Mouse (Mus musculus): ENCODE results near the gene Vegfd. TPM values are rescaled to one million over a fixed set of nuclear protein-coding genes. Genes with fewer than 3 reads are reported as not detected.
A peak's percentile ranks its signal among the peaks of the same experiment; 100 is the strongest.

Gene Vegfd
- total RNA-seq, 2 experiments from 2014 or later: 38.5 to 52.0 TPM

DNA sequence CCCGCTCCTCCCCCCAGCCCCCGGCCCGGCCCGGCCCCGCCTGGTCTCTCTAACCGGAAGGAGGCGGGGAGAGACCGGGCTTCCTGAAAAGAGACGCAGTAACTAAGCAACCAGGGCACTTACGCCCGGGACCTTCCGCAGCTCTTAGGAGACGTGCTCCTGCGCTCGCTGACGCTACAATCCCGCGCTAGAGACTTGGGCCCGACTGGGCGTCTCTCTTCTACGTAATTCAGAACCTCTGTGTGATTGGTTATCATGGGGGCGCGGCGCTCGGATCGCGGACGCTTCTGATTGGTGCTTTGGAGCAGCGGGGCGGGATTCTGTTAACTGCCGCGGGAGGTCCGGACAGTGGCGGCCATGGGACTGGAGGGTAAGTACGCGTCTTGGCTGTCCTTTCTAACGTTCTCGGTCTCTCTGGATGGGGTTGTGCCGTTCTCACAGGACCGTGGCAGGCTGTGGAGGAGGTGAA is 46.3 kb downstream of the Vegfd start, which contains the start of gene Piga:
Gene Piga (plus strand): TSS at position 317 of the 469 bp plus-strand sequence.
- DNase-seq (ENCODE audit: low spot score in 2 of 2): peak; percentile 65 to 71

DNA sequence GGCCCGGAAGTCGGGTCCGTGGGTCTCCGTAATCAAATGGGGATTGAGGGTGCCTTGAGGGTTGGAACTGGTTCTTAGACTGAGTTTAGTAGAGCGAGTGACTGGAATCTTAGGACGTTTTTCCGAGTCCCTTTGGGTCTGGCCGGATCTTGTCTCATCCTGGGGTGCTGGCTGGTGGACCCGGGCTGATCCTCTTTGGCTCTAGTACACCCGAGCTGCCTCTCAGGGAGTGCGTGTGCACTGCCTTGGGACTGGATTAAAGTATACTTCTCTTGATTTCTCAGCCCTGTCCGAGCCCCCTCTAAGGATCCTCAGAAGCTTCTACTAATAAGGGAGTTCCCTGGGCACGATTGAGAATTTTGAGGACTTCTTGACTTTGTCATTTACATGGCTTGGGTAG is 46.8 kb downstream of the Vegfd start:
- no peak for DNase-seq (ENCODE audit: low spot score in 2 of 2)

DNA sequence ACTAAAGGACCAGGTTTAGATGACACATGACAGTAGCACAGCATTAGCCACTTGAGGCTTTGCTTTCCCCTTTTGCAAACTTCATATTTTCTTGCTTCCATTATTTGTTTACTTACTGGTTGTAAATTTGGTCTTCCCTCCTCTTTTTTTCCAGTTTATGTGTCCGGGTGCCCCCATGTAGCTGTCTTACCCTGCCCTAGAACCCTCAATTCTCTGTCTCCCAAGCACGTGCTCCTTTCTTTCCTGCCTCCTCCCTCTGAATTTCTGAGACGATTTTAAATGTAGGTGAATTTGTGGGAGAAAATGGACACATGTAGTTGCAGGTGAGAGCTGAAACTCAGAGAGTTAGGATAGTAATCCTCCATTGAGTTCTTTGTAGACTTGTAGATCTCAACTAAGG is 47.3 kb downstream of the Vegfd start:
- no peak for DNase-seq (ENCODE audit: low spot score in 2 of 2)

DNA sequence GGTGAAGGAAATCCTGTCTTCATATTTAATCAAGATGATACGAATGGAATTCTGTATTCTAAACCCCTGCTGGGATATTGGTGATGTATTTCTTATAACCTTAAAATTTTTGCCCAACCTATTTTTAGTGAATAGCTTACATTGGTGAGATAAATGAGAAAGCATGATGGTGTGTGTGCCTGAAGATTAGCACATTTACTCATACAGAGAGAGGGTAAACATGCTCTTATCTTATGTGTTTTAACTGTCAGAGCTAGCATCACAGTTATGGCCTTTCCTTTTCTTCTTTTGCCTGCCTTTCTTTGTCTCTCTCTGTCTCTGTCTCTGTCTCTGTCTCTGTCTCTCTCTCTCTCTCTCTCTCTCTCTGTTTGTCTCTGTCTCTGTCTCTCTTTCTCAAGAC is 51.6 kb downstream of the Vegfd start:
- no peak for DNase-seq (ENCODE audit: low spot score in 2 of 2)

DNA sequence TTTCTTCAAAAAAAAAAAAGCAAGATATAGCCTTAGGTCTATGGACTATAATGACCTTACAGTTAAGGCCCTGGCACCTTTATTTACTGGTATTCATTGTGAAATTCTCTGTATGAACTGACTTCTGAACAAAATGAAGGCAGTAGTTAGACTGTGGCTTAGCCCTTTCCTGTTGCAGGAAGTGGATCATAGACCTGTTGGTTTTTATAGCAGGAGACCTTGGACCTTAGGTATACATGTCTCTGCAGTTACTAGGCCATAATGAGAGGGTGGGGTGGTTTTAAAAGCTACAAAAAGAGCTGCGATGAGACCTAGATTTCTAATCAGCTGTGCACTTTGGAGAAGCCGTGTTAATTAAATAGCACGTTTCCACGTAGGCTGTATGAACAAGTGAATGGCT is 54.1 kb downstream of the Vegfd start:
- no peak for DNase-seq (ENCODE audit: low spot score in 2 of 2)

DNA sequence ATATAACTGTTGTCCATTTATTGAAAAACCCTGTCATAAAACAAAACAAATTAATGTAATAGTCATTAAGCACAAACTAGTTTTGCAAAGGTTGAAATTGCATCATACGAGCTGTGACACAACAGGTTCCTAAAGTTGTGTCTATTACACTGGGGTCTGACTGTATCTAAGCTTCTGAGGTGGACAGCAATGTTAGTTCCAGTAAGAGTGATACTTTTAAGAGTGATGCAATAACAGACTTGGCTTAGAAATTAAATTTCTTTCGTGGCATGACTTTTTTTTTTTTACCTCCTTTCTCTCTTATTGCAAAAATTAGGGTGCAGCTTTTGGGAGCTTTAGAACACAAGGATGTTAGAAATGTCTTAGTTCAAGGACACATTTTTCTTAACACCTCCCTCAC is 55.0 kb downstream of the Vegfd start:
- no peak for DNase-seq (ENCODE audit: low spot score in 2 of 2)

DNA sequence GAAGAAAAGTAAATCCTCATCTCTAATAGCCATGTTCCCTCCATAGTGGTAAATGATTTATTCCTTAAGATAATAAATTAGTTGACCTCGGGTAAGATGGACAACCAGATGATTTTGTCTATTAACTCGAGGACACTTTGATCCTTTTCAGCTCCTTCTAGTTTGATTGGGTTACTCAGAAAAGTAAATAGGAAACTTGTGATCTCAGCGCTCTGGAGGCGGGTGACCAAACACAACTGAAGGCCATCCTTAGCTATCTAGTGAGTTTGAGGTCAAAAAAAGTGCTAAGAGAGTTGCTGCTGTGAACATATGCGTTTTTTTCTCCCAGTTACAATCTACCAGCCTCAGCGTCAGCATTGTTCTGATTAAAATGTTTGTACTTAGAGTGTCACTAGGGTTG is 57.4 kb downstream of the Vegfd start:
- no peak for DNase-seq (ENCODE audit: low spot score in 2 of 2)

DNA sequence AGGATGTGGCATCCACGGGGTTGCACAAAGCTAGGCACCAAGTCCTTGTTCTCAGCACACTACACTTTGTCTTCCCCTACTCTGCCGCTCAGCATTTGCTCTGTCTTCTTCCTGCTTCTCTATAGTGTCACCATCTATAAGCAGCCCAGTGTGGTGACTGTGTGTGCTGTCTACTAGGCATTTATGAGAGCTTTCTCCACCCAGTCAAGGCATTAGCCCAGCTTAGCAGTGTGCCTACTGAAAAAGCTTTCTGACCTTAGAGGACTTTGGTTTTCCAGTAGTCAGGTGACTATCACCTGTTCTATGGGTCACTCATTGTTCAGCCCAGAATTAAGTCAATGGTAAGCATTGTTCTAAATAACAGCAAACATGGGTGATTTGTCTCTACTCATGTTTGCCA is 58.0 kb downstream of the Vegfd start:
- DNase-seq (ENCODE audit: low spot score in 2 of 2): no peak

DNA sequence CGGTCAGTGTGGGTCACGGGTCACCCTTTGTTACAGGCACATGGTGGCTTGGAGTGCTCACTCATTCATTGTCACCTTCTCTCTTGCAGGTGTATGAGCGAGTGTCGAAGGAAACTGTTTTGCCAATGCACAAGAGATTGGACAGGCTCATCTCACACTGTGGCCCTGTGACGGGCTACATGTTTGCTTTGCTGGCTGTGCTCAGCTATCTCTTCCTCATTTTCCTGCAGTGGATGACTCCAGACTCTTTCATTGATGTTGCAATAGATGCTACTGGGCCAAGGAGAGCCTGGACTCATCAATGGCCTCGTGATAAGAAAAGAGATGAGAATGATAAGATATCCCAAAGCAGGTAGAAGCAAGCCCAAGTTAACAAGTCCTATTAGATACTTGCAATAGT is 58.4 kb downstream of the Vegfd start:
- no peak for DNase-seq (ENCODE audit: low spot score in 2 of 2)

DNA sequence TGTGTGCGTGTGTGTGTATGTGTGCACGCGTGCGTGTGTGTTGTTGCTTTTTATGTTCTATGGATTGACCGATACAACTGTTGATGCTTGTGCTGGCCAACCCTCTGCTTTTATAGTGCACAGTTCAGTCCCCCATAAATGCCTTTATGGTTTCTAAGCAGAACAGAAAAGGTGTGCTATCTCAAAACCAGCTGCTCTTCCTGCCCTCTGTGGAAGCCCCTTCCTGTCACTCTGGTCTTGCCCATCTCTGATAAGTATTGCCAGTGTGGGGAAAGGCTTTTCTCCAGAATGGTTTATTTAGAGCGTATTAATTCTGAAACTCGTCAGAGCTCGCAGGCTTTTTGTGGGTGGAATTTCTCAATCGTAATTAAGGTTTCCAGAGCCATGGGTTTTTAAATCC is 59.5 kb downstream of the Vegfd start:
- DNase-seq (ENCODE audit: low spot score in 2 of 2): no peak

DNA sequence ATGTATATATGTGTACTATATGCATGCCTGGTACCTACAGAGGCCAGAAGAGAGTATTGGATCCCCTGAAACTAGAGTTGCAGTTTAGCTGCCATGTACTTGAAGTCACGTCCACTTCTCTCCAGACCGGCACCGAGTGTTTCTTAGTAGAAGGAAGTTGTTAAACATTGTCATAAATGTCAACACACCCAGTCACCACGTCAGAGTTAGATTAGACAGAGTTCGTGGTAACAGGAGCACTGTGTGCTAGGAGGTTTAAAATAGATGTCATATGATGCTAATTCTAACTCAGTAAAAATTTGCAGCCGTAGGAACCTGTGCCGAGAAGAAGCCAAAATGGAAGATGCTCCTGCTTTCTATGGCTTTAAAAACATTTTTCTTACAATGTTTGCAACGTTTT is 63.5 kb downstream of the Vegfd start, which contains the start of gene Asb11:
Gene Asb11 (plus strand): TSS at position 286 of the 400 bp plus-strand sequence.
- DNase-seq (ENCODE audit: low spot score in 2 of 2): no peak

DNA sequence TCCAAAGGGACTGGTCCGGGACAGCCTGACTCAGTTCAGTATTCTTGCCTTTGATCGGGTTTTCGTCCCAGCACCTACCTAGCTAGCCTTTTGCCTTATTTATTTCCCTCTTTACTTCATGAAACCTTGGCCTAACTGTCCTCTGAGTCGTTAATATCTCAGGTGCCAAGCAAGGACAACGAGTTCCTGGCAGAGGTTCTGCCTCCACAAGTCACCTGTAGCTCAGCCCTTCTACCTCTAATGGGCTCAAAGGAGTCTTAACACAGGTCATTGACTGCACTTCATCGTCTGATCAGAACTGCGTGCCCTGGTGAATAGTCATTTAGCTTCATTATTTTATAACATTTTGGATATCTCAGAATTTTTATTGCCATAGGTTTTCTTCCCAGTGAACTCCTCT is 66.3 kb downstream of the Vegfd start:
- DNase-seq (ENCODE audit: low spot score in 2 of 2): no peak

DNA sequence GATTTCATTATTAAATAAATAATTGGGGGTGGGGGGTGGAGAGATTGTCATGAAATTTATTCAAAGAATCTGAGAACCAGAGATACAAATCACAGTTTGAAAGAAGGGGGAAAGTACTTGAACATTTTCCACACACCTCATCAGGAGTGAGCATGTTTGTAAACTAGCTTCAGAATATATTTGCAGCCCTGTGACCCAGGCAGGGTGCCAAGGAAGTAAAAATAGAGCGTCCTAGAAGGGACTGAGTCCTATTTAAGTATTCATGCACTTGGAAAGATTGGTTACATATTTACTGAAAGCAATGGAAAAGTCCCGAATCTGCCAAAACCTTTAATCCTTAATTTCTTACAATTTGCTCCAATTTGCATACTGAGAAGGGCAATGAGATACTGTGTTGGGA is 67.0 kb downstream of the Vegfd start:
- no peak for DNase-seq (ENCODE audit: low spot score in 2 of 2)

DNA sequence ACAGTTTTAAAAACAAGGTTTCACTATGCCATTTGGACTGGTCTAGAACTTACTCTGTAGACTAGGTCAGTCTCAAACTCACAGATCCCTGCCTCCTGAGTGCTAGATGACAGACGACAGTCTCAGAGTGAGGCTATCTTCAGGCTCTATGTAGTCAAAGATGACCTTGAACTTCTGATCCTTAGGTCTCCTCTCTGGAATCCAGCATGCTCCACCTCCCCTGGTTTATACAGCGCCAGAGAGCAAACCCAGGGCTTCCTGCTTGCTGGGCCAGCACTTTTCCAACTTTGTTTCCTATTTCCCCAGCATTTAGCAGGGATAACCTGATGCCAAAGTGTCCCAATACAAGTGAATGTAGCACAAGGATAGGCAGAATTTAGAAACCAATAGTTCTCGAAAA is 67.5 kb downstream of the Vegfd start:
- DNase-seq (ENCODE audit: low spot score in 2 of 2): no peak

DNA sequence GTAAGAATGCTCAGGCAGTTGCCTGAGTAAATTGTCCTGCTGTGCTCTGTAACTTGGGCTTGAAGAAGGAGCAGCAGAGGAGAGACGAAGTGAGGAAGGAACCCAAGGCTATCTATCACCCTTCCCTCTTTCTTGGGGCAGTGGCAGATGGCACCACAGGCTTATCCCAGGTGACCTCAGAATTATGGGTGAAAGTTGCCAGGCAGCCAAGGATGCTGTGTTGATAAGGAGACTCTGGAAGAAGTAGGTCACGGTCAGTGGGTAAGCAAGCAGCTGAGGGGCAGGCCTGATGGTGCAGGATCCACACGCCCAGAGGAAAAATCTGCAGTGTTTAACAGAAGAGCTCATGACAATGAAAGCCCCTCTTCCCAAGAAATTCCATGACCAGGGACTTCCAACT is 68.1 kb downstream of the Vegfd start:
- DNase-seq (ENCODE audit: low spot score in 2 of 2): no peak

DNA sequence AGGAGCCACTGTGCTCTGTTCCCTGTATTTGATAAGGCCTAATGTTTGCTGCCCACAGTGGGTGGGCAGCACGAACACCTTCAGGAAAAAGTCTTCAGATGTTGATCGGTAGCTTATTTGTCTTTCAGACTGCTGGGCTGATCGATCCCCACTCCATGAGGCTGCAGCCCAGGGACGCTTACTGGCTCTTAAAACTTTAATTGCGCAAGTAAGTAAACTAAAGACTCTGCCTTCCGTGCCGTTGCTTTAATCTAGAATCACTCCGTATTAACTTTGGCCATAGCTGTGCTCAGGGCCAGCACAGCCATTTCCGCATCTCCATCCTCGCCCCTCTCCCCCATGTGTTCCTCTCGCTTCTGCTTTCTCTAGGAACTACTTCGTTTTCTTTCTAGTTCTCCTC is 72.4 kb downstream of the Vegfd start:
- no peak for DNase-seq (ENCODE audit: low spot score in 2 of 2)

DNA sequence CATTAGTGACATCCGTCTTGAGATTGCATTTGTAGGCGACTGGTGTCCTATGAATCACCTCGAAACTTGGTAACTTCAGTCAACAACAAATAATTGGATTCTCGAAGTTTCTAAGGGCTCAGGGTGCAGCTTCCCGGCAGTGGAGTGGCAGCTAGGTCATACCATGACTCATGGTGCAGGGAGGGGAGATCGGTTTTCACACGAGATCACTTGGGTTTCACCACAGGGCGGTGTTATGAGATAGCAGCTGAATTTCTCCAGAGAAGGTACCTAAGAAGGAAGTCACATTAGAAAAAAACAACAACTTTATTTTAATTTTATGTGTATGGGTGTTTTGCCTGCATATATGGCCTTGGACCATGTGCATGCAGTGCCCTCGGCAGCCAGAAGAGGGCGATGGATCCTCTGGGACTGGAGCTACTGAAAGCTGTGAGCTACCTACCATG is 73.0 kb downstream of the Vegfd start:
- no peak for DNase-seq (ENCODE audit: low spot score in 2 of 2)

DNA sequence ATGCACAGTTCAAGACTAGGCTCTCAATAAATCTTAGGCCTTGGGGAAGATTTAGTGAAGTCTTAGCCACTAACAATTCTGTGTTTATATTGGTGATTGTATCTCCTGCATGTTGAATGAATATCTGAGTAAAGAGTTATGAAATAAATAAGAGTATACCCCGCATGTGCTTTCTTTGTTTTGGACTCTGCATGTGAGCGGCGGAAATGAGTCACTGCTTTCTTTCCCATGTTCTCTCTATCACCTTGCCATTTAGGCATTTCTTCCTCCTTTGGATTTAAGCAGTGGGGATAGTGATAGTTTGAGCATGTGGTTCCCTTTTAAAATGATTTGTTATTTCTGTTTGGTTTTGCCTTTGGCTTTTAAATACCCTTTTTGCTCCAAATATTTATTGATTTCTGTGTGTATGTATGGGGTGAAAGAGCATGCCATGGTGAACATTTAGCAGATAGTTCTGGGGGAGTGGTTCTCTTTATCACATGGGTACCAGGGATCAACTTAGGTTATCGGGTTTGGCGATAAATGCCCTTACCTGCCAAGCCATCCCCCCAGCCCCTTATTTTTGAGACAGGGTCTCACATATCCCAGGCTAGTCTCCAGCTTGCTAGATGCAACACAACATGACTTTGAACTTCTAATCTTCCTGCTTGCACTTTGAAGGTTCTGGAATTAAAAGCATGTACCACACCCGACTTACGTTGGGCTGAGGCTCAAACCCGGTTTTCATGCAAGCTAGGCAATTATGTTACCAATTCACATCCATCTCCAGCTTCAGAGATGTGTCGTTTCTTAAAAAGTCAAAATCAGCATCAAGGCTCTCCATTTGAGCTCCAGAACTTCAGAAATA is 73.9 kb downstream of the Vegfd start:
- DNase-seq (ENCODE audit: low spot score in 2 of 2): no peak

DNA sequence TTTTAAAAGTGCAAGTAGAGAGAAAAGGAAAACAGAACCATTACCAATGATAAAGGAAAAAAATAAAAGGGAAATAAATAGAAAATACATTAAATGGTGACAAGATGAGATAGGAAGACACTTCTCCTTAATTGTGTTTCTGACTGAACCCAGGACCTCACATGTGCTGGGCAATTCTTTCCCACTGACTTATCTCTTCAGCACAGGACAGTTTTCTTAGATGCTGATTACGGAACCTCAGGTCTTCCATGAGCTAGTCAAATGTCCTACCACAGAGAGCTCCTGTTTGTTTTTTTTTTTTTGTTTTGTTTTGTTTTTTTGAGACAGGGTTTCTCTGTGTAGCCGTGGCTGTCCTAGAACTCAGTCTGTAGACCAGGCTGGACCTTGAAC is 74.5 kb downstream of the Vegfd start:
- no peak for DNase-seq (ENCODE audit: low spot score in 2 of 2)

DNA sequence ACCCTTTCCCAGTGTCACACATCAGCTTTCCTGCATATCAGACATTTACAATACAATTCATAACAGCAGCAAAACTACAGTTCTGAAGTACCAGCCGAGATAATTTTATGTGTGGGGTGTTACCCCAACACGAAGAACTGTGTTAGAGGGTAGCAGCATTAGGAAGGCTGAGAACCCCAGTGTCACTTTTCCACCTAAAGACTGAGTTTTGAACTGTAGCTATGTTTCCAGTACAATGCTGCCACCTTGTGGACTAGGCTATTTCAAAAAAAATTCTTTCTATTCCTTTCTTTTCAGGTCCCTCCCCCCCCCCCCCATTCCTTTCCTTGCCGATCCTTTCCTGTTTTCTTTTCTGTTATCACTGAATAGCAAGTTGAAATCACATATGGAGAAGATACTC is 76.0 kb downstream of the Vegfd start:
- DNase-seq (ENCODE audit: low spot score in 2 of 2): no peak

Data from adrenal gland, postnatal 4 days (tissue).